Mouse (Mus musculus) layer of hippocampus, adult 11-12 months (tissue): ENCODE results near the gene Shisa4.
"Not testable (repeated sequence)": the region's sequence is repeated elsewhere in the genome, so short reads cannot be mapped to it uniquely, and the experiment has no call there.

Experiments
- DNase-seq: peaks from one replicate; pipeline ENCODE4 v3.0.0; 2022; ENCODE audit warnings: low spot score

The Shisa4 gene

GRCm38 (mm10) chr1:135374868-135375581 is at the start of gene Shisa4:
Shisa4 (minus strand) TSS chr1:135375237.
- peak; percentile 82 for DNase-seq

DNA sequence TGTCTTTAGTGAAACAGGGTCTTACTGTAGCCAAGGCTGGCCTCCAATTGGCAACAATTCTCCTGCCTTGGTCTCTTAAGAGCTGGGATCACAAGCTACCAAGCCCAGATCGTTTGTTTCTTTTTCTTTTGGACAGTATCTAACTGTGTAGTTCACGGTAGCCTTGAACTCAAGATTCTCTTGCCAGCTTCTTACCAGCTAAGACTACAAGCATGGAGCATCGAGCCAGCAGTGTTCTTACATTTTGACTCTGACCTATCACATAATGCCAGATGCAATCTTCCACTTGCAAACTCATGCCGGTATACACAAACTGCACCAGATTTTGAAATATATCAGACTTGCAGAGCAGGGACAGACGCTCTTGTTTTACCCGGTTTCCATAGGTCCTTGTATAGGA is 47.7 kb upstream of the Shisa4 start:
- DNase-seq = no peak

DNA sequence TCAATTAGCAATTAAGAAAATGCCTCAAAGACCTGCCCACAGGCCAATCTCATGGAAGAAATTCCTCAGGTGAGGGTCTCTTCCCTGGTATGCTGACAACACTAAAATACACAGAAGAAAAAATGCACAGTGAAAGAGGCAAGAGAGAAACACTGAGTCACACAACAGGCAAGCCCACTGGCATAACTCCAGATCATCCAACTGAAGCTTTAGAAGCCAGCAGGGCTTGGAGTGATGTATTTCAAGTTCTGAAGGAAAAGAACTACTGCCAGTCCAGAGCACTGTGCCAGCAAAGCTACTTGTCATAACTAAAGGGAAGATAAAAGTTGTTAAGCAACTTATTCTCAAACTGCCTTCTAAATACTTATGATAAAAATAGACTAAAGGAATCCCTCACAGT is 39.0 kb upstream of the Shisa4 start:
- no peak for DNase-seq

DNA sequence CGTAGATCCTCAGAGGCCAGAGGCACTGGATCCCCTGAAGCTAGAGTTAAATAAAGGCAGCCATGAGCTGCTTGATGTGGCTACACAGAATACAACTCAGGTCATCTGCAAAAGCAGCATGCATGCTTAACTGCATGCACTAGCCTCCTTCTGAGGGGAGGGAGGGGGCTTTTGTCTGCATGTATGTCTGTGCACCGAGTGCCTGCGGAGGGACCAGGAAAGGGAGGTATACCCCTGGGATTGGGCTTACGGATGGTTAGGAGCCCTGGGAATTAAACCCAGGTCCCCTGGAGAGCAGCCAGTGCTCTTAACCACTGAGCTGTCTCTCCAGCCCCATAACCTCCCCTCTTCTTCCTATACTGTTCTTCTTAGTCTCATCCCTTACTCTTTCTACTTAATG is 37.1 kb upstream of the Shisa4 start:
- DNase-seq = no peak

GRCm38 (mm10) chr1:135410967-135411366 is 35.9 kb upstream of the Shisa4 start:
- DNase-seq = no peak

DNA sequence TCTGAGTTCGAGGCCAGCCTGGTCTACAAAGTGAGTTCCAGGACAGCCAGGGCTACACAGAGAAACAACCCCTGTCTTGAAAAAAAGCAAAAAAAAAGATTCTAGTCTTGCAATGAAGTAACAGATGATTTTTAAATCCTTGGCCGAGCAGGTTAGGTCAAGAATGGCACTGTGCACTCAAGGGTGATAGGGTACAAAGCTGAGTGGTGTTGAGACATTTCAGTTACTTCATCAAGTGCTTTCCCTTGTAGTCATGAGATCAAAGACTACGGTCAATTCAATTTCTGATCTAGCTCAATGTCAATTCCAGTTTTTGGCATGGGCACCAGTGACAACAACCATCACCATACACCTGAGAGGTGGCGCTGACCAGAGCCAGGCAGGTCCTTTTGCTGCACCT is 33.9 kb upstream of the Shisa4 start:
- no peak for DNase-seq

- no peak for DNase-seq
These were observed 30.3 kb upstream of the Shisa4 start for GRCm38 (mm10) chr1:135405356-135405755.

DNA sequence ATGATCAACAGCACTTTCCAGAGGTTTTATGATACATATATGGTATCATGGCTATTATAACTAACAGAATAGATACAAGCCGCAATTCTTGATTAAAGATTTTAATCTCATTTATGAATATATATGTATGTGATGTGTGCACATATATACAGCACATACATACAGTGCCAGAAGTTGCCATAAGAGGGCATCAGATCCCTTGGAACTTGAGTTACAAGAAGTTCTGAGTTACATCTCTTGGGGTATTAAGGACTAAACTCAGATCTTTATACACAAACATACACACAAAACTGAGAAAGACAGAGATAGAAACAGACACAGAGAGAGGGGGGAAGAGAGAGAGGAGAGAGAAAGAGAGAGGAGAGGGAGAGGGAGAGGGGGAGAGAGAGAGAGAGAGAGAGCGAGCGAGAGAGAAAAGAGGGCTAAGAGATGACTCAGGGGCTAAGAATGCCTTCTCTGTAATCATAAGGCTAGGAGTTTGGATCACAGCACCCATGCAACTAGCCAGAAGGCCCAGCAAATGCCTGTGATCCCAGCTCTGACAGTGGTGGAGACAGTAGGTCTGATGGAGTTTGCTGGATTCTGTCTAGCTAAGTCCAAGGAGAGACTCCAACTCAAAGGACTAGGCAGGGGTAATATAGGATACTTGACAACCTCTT is 26.5 kb upstream of the Shisa4 start:
- no peak for DNase-seq

- no peak for DNase-seq
These were observed 24.4 kb upstream of the Shisa4 start for GRCm38 (mm10) chr1:135399466-135399865.

- DNase-seq = no peak
These were observed 10.1 kb upstream of the Shisa4 start for GRCm38 (mm10) chr1:135385161-135385560.

- no peak for DNase-seq
These were observed 9.1 kb upstream of the Shisa4 start for GRCm38 (mm10) chr1:135384171-135384570.

GRCm38 (mm10) chr1:135381560-135381959 is 6.5 kb upstream of the Shisa4 start:
- DNase-seq = not testable (repeated sequence)

DNA sequence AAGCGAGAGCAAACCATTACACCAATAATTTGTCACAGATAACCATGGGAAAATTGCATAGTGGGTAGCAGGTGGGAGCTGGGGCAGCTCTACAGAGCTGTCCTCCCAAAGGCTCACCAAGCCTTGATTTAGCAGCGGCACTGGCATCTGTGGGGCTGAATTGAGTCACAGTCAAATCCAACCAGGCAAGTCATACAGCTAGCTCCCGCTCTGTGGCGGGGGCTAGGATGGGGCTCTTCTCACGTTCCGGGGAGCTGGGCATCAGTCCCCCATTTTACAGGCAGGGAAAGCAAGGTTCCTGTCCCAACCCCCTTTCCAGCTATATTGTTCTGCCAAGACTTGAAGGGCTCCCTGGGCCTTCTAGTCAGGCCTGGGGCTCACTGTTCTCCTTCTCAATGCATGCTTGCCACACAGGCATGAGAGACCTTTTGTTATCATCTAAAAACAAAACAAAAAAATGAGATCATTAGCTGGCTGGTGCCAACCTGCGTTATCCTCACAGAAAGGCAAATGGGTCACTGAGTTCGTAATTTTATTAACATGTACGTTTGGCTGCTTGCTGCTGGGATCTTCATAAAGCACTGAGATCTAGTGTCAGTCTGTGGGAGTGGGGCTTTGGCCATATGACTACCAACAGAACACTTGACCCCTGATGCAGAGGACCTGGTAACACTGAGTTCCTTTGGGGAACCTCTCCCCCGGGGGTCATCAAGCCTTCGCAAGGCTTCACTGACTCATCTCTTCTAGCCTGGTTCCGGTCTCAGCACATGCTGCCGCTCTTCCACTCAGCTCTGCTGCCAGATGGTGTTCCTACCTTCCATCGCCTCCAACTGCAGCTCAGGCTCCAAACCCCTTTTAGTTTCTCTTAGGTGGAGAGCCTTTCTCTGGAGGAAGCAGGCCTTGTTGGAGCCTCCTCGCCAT is 5.3 kb upstream of the Shisa4 start:
- peak; percentile 76 for DNase-seq

DNA sequence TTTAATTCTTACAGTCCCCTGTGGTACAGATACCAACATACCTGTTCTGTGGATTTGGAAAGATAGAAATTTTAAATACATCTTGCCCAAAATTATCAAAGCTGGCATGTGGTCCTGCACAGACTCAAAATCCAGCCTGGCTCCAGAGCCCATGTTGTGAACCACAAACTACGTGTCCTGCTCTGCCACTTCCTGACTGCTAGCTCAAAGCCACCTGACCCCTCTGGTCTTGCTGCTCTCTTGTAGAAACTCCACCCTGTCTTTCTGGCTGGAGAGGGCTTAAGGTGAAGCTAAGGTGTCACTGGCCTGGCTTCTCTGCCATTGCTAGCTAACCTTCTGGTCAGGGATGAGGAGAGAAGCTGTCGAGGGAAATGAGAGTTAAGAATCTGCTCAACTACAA is 4.0 kb upstream of the Shisa4 start:
- DNase-seq = no peak

DNA sequence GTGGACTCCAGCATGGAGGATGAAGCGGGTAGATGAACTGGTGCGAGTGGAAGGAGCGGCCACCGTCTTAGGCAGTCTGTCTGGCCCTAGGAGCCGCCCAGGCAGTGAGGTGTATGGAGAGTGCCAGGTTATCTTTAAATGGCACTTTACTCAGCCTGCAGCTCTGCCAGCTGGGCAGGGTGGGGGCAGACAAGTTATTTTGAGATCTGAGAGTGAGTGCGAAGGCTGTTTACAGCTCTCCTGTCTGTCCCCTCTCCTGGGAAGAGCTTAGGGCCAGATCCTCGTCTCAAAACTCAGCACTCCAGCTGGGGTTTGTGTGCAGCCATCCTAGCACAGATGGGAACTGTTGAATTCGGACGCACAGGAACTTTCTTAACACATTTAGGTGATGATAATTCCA is 3.5 kb upstream of the Shisa4 start:
- DNase-seq = no peak

DNA sequence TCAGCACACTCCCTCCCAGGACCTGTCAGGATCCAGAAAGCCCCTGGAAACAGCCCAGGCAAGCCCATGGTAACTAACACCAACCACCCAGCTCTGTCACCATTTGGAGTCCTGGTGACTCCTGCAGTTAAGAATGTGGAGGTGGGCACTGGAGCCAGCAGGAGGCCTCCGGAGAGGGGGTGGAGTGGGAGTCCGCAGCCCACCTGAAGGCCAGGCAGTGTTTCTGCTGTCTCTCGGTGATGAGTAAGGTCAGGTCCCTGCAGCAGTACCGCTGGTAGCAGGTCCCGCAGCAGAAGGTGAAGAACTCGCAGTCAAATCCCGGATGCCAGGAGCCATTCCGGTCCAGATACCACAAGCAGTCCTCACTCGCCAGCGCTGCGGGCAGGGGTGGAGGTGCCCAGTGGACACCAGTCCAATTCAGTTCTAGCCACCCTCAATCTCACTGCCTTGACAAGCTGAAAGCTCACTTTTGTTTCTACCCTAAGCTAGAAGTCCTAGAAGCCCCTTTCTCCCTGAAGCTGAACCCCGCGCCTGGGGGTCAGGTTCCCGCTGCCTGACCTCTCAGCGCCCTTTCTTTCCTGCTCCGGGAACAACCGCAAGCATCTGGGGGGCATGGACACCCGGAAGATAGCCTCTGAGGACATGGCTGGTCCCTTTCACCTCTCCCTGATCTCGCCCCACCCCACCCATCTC is 716 bp downstream of the Shisa4 start:
- no peak for DNase-seq

DNA sequence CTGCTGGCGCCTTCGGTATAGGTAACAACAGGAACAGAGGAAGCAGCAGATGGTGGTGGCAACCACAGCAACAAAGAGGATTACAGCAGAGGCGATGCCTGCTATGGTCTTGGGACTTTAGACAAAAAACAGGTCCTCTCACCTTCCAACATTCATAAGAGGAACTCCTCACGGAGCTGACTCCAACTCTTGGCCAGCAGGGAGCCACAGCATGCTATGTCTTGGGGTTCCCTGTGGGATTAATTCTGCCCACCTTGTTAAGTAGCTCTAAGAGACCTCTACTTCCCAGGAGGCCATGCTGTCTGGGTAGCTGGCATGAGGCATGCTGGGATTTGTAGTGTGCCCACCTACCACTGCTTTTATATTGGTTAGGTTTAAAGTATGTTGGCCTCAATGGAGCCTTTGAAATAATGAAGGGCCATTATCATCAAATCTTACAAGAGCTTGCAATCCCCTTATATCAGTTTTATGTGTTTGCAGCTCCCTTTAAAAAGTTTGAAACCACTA is 1.8 kb downstream of the Shisa4 start:
- no peak for DNase-seq

DNA sequence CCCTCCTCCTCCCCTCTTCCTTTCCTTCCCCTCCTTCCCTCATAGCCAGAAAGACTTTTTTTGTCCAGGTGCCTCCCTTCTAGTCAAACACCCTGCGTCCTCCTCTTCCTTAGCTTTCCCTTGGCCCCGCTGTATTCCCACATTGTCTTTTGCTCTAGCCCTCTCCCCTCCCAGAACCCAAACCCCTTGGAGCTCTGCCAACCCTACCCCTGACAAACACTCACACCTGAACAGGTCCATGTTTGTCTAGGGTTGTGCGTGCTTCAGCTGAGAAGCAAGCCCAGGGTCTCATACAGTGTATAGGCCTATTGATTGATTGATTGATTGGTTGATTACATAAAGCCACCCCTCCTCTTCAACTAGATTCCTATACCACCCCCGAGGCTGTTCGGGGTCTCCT is 5.6 kb downstream of the Shisa4 start:
- DNase-seq = no peak

DNA sequence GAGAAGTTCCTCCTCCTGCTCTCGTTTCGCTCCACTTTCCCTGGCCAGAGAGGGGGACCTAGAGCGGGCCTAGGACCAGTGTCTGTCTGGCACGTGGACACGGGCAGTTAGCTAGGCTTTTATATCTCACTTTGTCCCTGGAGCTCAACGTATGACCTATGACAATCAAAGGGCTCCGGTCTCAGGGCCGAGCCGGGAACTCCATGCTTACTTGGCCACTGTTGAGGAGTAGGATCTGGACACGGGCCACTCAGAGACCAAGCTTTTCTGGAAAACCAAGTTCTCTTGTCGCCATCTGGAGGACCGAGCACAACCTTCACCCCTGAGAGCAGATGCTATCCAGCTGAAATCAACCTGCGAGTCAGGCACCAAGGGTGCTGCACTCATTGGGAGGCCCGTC is 6.1 kb downstream of the Shisa4 start:
- DNase-seq = no peak

- DNase-seq = peak; percentile 90
These were observed 6.8 kb downstream of the Shisa4 start for GRCm38 (mm10) chr1:135368245-135368644.

DNA sequence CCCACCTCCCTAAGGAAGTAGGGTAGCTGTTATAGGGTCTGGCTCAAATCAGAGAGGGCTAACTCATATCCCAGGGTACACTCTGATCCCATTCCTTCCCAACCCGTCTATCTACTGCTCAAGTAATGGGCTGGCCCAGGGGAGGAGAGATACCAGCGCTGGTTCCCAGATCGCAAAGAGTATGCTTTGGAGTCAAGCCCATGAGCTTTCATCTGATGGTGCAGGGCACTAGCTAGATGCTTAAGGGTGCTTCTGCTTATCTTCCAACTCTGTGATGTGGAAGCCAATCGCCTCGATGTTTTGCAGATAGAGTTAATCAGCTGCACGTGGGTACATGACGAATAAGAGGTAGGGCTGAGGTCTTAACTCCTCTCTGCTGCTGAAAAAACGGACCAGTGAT is 7.4 kb downstream of the Shisa4 start:
- DNase-seq = no peak

DNA sequence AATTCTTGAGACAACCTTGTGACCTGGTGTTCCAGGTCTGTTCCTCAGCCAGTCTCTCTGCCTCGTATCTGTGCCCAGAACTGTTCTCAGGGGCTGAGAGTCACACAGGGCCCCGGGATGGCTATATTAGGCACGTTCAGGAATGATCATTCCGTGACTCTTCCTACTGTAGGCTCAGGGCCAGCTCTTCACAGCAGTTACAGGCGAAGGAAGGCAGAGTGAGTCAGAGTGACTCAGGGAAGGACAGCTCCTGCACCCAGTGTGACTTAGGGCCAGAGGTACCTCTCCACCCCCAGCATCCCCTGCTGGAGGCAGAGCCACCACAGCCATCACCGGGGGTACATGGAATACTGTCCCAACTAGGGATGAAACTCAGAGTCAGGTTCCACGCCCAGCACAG is 8.0 kb downstream of the Shisa4 start:
- no peak for DNase-seq
